Mouse (Mus musculus): Measurements from ENCODE around the gene Rnf169.
"Not testable (repeated sequence)": the region's sequence is repeated elsewhere in the genome, so short reads cannot be mapped to it uniquely, and the experiment has no call there.

Rnf169 gene

GRCm38 (mm10) chr7:99979546-99980131 lies 609 bp downstream of the Rnf169 start:
- peak; percentile 79 for DNase-seq (ENCODE audit: low spot score)

GRCm38 (mm10) chr7:99979081-99979480 lies 1.2 kb downstream of the Rnf169 start:
- no peak for DNase-seq (ENCODE audit: low spot score)

- no peak for DNase-seq (ENCODE audit: low spot score)
These were observed 2.2 kb downstream of the Rnf169 start for GRCm38 (mm10) chr7:99978041-99978440.

- DNase-seq (ENCODE audit: low spot score) = no peak
These were observed 4.3 kb downstream of the Rnf169 start for GRCm38 (mm10) chr7:99975819-99976575.

DNA sequence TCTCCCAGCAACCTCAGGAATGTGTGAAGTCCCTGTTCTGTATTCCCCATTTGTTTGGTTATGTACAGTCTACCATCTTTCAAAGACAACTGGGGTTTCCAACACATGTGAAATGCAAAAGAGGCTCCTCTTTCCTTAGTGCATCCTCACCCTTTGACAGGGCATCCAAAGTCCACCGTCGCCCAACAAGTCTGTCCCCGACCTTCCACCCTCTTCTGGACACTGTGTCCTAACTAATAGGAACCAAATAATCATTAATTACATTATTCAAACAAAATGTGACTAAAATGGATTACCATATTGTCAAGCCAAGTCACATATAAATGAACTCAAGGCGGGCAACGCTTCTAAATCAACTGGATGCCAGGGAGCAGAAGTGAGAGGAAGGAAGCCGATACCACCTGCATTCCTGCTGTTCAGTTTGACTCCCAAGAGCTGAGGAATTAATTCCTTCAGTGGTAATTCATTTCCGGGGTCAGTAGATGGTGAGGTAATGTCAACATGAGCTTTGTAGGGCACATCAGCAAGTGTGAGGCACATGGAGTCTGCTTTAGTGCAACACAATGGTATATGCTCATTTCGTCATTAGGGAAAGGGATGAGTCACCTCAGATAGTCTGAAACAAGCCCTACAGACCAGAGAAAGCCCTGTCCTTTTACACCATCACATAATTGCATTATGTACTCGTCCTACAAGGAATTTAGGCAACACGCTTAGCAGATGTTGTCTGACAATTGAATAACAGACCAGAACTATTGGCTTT lies 5.9 kb downstream of the Rnf169 start:
- DNase-seq (ENCODE audit: low spot score) = no peak

DNA sequence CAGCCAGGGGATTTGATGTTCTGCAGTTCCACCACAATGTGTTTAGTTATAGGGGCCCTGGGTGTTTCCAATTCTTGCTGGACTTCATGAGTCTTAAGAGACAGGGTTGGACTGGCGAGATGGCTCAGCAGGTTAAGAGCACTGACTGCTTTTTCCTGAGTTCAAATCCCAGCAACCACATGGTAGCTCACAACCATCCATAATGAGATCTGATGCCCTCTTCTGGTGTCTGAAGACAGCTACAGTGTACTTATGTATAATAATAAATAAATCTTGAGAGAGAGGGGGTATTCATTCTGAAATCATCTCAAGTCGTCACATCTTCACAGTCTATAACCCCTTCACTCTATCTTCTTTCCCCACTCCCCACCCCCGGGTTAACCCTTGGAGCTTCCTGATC lies 7.3 kb downstream of the Rnf169 start:
- DNase-seq (ENCODE audit: low spot score) = not testable (repeated sequence)

DNA sequence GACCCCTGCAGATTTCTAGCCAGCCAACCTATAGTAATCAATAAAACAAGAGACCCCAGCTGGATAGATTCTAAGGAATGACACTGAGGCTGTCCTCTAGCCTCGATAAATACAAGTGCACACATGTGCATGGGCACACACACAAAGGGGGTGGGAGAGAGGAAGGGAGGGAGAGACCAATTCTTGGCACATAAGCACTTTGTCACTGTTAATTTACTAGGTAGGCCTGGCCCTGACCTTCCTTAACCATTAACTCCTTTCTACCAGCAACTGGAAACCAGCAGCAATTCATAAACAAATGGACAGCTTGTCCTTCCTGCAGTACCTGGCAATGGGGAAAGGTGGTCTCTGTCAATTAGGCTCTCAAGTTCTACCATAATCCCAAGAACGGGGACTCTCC lies 8.3 kb downstream of the Rnf169 start:
- no peak for DNase-seq (ENCODE audit: low spot score)

DNA sequence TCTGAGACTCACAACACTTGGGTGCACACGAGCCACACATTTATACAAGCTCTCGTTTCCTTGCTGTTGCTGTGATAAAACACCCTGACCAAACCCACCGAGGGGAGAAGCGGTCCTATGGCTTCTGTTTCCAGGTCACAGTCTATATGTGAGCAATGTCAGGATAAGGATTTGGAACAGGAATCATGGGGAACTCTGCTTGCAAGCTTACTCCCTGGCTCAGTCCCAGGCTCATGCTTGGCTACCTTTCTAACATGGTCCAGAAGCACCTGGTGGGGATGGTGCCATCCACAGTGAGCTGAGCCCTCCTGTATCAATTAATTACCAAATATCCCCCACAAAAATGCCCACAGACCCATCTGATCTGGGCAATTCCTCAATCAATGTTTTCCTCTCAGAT lies 11.1 kb downstream of the Rnf169 start:
- DNase-seq (ENCODE audit: low spot score) = no peak

DNA sequence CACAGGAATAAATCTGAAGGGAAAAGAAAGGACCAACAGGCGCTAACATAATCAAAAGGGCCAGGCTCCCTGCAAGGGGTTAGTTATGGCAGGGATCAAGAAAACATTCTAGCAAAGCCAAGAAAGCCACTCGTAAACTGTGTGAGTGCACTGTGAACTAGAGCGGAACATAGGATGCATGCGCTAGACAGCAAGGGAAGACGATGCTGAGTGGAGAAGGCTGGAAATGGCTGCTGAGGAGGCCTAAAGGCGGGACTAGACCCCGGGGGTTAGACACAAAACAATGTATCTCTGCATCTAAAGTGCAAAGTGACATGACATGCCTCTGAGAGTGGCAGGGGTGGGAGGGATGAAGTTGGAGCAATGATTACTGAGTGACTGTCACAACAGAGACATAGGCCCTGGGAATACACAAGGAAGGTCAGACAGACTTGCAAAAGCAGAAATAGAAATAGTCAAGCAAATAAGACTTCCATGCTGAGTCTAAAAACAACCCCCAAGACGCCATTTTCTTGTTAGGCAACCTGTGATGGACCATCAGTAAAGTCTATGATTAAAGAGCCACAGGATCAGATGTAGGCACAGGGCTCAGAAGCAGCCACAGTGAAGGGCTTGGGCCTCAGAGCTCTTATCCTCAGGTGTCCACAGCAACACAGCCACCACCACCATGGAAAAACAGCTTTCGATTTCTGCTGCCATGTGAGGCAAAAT lies 14.1 kb downstream of the Rnf169 start:
- peak; percentile 36 for DNase-seq (ENCODE audit: low spot score)

DNA sequence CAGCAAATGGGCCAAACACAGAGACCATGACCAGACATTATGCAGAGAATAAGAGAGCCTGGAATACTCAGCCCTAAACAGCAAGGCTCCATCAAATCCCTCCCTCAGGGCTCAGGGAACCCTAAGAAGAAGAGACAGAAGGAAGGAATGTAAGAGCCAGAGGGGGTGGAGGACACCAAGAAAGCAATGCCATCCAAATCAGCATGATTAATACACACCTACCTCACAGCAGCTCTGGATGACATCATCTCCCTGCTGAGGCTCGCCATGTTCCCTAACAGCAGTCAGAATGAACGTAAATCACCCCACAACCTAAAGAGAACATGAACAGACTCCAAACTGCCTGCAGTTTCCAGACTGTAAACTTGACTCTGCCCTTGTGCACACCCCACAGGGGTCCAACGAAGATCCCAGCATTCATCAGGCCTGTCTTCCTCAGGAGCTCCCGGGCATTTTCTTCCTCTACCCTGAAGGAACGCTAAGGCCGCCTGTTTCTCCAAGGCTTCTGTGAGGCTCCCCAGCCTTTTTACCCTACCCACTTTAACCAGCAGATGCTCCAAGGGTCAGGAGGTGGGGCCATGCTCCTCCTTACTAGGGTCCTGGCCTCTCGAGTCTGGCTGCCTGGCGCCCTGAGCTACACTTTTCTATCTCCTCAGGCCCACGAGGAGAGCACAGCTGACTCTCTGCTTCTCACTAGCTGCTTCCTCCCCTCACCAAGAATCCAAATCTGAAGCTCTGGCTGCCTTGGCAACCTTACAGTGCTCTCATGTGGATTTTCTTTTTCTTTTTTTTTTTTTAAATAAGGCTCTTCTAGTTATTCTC lies 15.0 kb downstream of the Rnf169 start:
- peak; percentile 62 for DNase-seq (ENCODE audit: low spot score)

- DNase-seq (ENCODE audit: low spot score) = no peak
These were observed 16.9 kb downstream of the Rnf169 start for GRCm38 (mm10) chr7:99963237-99963860.

GRCm38 (mm10) chr7:99962536-99963236 lies 17.6 kb downstream of the Rnf169 start:
- DNase-seq (ENCODE audit: low spot score) = no peak

- DNase-seq (ENCODE audit: low spot score) = no peak
These were observed 18.7 kb downstream of the Rnf169 start for GRCm38 (mm10) chr7:99961518-99961917.

DNA sequence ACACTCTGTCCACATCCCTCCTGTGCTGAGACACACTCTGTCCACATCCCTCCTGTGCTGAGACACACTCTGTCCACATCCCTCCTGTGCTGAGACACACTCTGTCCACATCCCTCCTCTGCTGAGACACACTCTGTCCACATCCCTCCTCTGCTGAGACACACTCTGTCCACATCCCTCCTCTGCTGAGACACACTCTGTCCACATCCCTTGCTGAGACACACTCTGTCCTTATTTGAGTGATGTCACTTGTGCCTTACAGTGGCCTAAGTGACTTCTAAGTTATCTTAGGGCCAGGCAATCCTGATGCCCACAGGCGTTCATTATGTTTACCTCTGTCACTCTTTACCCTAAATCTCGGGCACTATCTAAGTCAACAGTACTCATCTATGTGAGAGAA lies 19.7 kb downstream of the Rnf169 start:
- not testable (repeated sequence) for DNase-seq (ENCODE audit: low spot score)

DNA sequence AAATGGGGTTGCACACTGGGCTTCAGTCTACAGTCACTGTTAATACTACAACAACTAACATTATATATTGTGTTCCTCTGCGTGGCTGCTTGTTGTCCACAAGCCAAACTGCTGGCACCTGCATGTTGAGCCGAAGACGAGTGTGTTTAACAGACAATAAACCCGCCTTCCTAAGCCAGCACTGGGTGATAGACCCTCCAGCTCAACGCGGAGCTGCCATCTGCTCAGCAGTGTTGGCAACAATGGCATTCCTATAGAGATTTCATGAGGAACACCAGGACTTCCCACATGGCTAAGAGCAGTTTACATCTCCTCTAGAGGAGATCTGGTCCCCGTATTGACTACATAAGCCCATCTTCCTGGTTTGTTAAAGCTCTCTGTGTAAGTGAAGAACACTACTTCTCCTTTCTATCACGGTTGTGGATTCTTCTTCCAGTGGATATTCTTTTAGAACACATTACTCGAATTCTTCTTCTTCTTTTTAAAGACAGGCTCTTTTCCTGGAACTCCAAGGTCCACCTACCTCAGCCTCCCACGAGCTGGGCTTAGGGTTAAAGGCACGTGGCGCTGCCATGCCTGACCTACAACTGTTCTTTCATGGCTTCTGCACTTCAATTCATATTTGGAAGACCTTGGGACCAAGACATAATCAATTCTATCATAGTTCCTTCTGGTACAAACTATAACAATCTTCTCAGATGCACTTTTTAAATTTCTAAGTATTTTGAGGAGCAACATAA lies 22.9 kb downstream of the Rnf169 start:
- no peak for DNase-seq (ENCODE audit: low spot score)

DNA sequence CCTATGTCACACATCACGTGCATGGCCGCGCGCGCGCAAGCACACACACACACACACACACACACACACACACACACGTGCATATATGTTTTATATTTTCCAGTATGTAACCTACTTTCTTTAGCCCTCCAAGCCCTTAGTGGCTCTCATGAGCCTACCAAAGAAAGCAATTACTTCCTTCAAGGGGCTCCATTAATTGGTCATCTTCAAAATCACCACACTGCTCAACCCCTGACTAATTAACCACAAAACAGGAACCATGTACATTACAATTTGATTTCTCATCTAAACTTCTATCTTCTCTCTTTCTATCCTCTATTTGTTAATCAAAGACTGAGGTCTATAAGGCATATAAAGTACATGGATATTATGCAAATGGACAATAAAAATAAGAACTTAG lies 24.2 kb downstream of the Rnf169 start:
- DNase-seq (ENCODE audit: low spot score) = no peak

DNA sequence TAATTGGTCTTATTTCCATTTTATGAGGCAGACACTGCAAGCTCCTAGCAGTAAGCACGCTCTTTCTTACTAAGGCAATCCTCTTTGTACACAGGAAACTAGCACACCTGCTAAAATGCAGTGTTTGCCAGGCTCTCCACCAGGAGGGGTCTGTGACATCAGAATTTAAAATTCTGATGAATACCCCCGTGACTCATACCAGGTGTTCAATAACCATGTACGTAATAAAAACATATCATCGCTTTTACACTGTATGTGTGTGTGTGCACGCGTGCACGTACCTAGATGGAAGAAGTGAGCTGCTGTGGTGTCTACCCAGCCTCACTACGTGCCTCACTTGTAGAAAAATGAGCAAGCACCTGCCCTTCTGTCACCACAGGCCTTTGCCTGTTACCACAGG lies 26.0 kb downstream of the Rnf169 start:
- no peak for DNase-seq (ENCODE audit: low spot score)

DNA sequence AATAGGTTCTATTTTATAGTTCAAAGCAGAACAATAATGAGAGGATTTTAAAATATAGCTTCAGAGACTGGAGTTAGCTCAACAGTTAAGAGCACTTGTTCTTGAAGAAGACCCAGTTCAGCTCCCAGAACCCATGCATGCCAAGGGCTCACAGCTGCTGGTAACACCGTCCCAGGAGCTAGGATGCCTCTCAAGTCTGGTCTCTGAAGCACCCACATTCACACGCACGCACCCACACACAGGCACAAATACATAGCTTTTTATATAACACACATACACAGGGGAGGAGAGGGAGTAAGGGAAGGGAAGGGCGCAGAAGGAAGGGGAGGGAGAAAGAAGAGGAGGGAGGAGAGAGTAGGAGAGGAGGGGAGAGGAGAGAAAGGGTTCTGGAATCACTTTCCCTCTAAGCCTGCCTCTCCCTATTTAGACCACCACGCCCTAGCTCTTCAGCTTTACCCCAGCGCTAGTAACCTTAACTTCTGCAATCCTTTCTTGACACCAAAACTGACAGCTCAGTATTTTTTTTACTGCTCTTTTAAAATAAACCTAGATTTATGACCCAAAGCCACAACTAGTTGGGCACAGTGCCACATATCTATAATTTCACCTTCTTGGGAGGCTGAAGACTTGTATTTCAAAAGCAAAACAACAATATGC lies 26.7 kb downstream of the Rnf169 start:
- no peak for DNase-seq (ENCODE audit: low spot score)

- no peak for DNase-seq (ENCODE audit: low spot score)
These were observed 32.9 kb downstream of the Rnf169 start for GRCm38 (mm10) chr7:99947329-99947728.

All from embryo, embryonic 10.5 days (tissue).